Comparison of ENCODE assay signal across 49 mouse cellular contexts in the genomic region with DNA sequence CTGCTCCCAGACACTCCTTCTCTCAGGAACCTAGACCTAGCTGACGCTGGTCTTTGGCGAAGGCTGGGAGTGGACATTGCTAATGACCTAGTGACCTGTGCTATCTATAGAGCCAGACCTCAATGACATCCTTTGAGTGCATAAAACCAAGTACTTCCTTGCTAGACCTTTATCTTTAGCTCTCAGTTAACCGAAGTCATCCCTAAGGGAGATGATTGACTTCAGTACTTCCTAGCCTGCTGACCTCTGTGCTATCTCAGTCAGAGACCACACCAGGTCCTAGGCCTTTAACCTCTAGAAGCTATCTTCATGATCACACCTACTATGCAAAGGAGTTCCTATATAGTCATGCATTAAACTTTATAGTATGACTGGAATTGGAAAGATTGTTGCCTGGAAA. TPM values are rescaled to one million over a fixed set of nuclear protein-coding genes. Genes with fewer than 3 reads are reported as not detected.
"Had no signal": no experiment of that assay in that cellular context is flagged by ENCODE, and none has a peak within 500 bp of the region (broad histone marks: within the 10 kb centered on the region; RNA-seq: fewer than 3 reads in every experiment).

No protein-coding gene starts in this region.

- H3K4me3 ChIP-seq: heart, embryonic 10.5 days; heart, embryonic 12.5 days; heart, embryonic 13.5 days; heart, embryonic 15.5 days; hindbrain, embryonic 10.5 days; hindbrain, embryonic 12.5 days; hindbrain, embryonic 13.5 days; hindbrain, embryonic 15.5 days; intestine, embryonic 15.5 days; kidney, embryonic 15.5 days; layer of hippocampus, adult 2 months had no signal

- H3K27me3 ChIP-seq: heart, embryonic 12.5 days; heart, embryonic 13.5 days; heart, embryonic 15.5 days; hindbrain, embryonic 12.5 days; hindbrain, embryonic 13.5 days; hindbrain, embryonic 15.5 days; intestine, embryonic 15.5 days; kidney, embryonic 15.5 days had no signal

- H3K27ac ChIP-seq: heart, embryonic 10.5 days; heart, embryonic 13.5 days; heart, embryonic 15.5 days; hindbrain, embryonic 10.5 days; hindbrain, embryonic 12.5 days; hindbrain, embryonic 13.5 days; hindbrain, embryonic 14.5 days; hindbrain, embryonic 15.5 days; hindbrain, postnatal 0 days; intestine, embryonic 15.5 days; kidney, embryonic 15.5 days; kidney, postnatal 0 days; layer of hippocampus, adult 2 months had no signal

- H3K4me1 ChIP-seq: intestine, embryonic 15.5 days had no signal

- DNase-seq: heart, postnatal 10 days; heart, postnatal 14 days; heart, postnatal 36 days; heart, postnatal 4 days; kidney, adult 11 months; kidney, adult 18-20 months; kidney, adult 2 months; kidney, adult 8-10 months; kidney, adult 9 months; kidney, postnatal 10 days; kidney, postnatal 14 days; kidney, postnatal 25 days; kidney, postnatal 36 days; kidney, postnatal 4 days; layer of hippocampus, adult 9-11 months; layer of hippocampus, postnatal 36 days had no signal

- H3K36me3 ChIP-seq: heart, embryonic 10.5 days; heart, embryonic 12.5 days; heart, embryonic 13.5 days; heart, embryonic 15.5 days; hindbrain, embryonic 10.5 days; hindbrain, embryonic 12.5 days; hindbrain, embryonic 13.5 days; hindbrain, embryonic 15.5 days; intestine, embryonic 15.5 days; kidney, embryonic 15.5 days had no signal

- H3K9ac ChIP-seq: heart, embryonic 12.5 days; heart, embryonic 13.5 days; heart, embryonic 15.5 days; hindbrain, embryonic 12.5 days; hindbrain, embryonic 13.5 days; hindbrain, embryonic 14.5 days; hindbrain, embryonic 15.5 days; intestine, embryonic 15.5 days; kidney, embryonic 15.5 days had no signal

- H3K9me3 ChIP-seq: heart, embryonic 10.5 days; heart, embryonic 12.5 days; heart, embryonic 13.5 days; heart, embryonic 15.5 days; hindbrain, embryonic 10.5 days; hindbrain, embryonic 12.5 days; hindbrain, embryonic 13.5 days; hindbrain, embryonic 15.5 days; intestine, embryonic 15.5 days; kidney, embryonic 15.5 days had no signal

- ATAC-seq: hindbrain, embryonic 16.5 days; hindbrain, postnatal 0 days; inflammation-experienced regulatory T-cells, adult 6 months; intestine, embryonic 15.5 days; intestine, embryonic 16.5 days; intestine, postnatal 0 days had no signal

RNA-seq across cellular contexts. Expression of a gene that starts 39.6 kb away (rescaled TPM):
- total RNA-seq: heart, postnatal 10 days; heart, postnatal 14 days; heart, postnatal 25 days; heart, postnatal 36 days; heart, postnatal 4 days; hematopoietic stem cell, adult 5-6 weeks; hindbrain, postnatal 0 days; layer of hippocampus, adult 18-20 months; layer of hippocampus, adult 2 months; layer of hippocampus, adult 8-10 months; layer of hippocampus, postnatal 10 days; layer of hippocampus, postnatal 14 days; layer of hippocampus, postnatal 25 days; layer of hippocampus, postnatal 36 days; left cerebral cortex, adult 18-20 months had no signal

RNA-seq across cellular contexts. Expression of a gene that starts 54.0 kb away (rescaled TPM):
- total RNA-seq: heart, postnatal 10 days; heart, postnatal 14 days; heart, postnatal 25 days; heart, postnatal 36 days; heart, postnatal 4 days; hematopoietic stem cell, adult 5-6 weeks; hindbrain, postnatal 0 days; layer of hippocampus, adult 18-20 months; layer of hippocampus, adult 2 months; layer of hippocampus, adult 8-10 months; layer of hippocampus, postnatal 10 days; layer of hippocampus, postnatal 14 days; layer of hippocampus, postnatal 25 days; layer of hippocampus, postnatal 36 days; left cerebral cortex, adult 18-20 months had no signal
- polyA plus RNA-seq: heart, embryonic 10.5 days; heart, embryonic 11.5 days; heart, embryonic 13.5 days; heart, embryonic 14.5 days; heart, embryonic 15.5 days; hindbrain, embryonic 10.5 days; hindbrain, embryonic 11.5 days; hindbrain, embryonic 12.5 days; hindbrain, embryonic 14.5 days; hindbrain, embryonic 15.5 days; hindbrain, embryonic 16.5 days; hindbrain, postnatal 0 days; inflammation-experienced regulatory T-cells, adult 6 months; intestine, embryonic 14.5 days; intestine, postnatal 0 days; kidney, adult 2 months; kidney, embryonic 14.5 days; kidney, embryonic 15.5 days; kidney, embryonic 16.5 days; large intestine, adult 2 months had no signal
